Mouse (Mus musculus): ENCODE measurements around the gene Klhl33. TPM values are rescaled to one million over a fixed set of nuclear protein-coding genes. Genes with fewer than 3 reads are reported as not detected.

The Klhl33 gene
- polyA plus RNA-seq, 1 experiment = 0.26 TPM

GRCm38 (mm10) chr14:50862641-50863040 lies 34.7 kb downstream of the Klhl33 start:
- Histone ChIP-seq H3K4me3 (ENCODE audit: insufficient read depth, poor library complexity, severe bottlenecking) (no peak overlapping the region), H3K79me2 (ENCODE audit: control insufficient read depth, insufficient read depth) (no peaks in the 10 kb centered on the region), H3ac (ENCODE audit: control insufficient read depth, insufficient read length, low read depth) (no peak overlapping the region), H3K36me3 (ENCODE audit: control insufficient read depth, insufficient read depth) (peaks cover 47% of the 10 kb centered on the region), H3K27me3 (ENCODE audit: control insufficient read depth, insufficient read depth, insufficient read length) (no peaks in the 10 kb centered on the region), H3K79me3 (ENCODE audit: low read depth) (no peaks in the 10 kb centered on the region)
- TF ChIP-seq MYOD1 (IDR thresholded peaks at IDR 0.05; ENCODE audit: control insufficient read depth, insufficient read length, low read depth) (no peak), MAX (IDR thresholded peaks at IDR 0.05) (no peak), MYOG (IDR thresholded peaks at IDR 0.05; ENCODE audit: control insufficient read depth, extremely low read depth, insufficient read length) (no peak), USF1 (IDR thresholded peaks at IDR 0.05; ENCODE audit: low read depth) (no peak), CTCF (IDR thresholded peaks at IDR 0.05; ENCODE audit: control insufficient read depth, insufficient read depth, insufficient read length) (no peak), CEBPB (IDR thresholded peaks at IDR 0.05; ENCODE audit: low read depth) (no peak), FOSL1 (IDR thresholded peaks at IDR 0.05; ENCODE audit: insufficient read depth, low read length, poor library complexity, severe bottlenecking) (no peak)

- TF ChIP-seq MAX (IDR thresholded peaks at IDR 0.05) (no peak), FOSL1 (IDR thresholded peaks at IDR 0.05; ENCODE audit: insufficient read depth, low read length, poor library complexity, severe bottlenecking) (no peak), USF1 (IDR thresholded peaks at IDR 0.05; ENCODE audit: low read depth) (no peak), MYOG (IDR thresholded peaks at IDR 0.05; ENCODE audit: control insufficient read depth, extremely low read depth, insufficient read length) (no peak), CTCF (IDR thresholded peaks at IDR 0.05; ENCODE audit: control insufficient read depth, insufficient read depth, insufficient read length) (no peak), MYOD1 (IDR thresholded peaks at IDR 0.05; ENCODE audit: control insufficient read depth, insufficient read length, low read depth) (no peak), CEBPB (IDR thresholded peaks at IDR 0.05; ENCODE audit: low read depth) (no peak)
- Histone ChIP-seq H3K4me3 (ENCODE audit: insufficient read depth, poor library complexity, severe bottlenecking) (no peak overlapping the region), H3K79me3 (ENCODE audit: low read depth) (no peaks in the 10 kb centered on the region), H3K36me3 (ENCODE audit: control insufficient read depth, insufficient read depth) (peaks cover 47% of the 10 kb centered on the region), H3K79me2 (ENCODE audit: control insufficient read depth, insufficient read depth) (no peaks in the 10 kb centered on the region), H3ac (ENCODE audit: control insufficient read depth, insufficient read length, low read depth) (no peak overlapping the region), H3K27me3 (ENCODE audit: control insufficient read depth, insufficient read depth, insufficient read length) (no peaks in the 10 kb centered on the region)
Observed at GRCm38 (mm10) chr14:50855788-50856187, 41.5 kb downstream of the Klhl33 start.

Other genes with a start within 250 kb of the Klhl33 start
- gene Olfr747, start 204.3 kb downstream of the Klhl33 start, polyA plus RNA-seq (2012; fragmentation: generic; extraction: Trizol) = not detected
- not detected for gene Olfr748, start 190.1 kb downstream of the Klhl33 start, polyA plus RNA-seq (2012; fragmentation: generic; extraction: Trizol)
- not detected for gene Olfr749, start 152.4 kb downstream of the Klhl33 start, polyA plus RNA-seq (2012; fragmentation: generic; extraction: Trizol)
- gene Ttc5, start 112.0 kb downstream of the Klhl33 start, polyA plus RNA-seq (2012; fragmentation: generic; extraction: Trizol) = 19.7 TPM
- 1.6 TPM for gene Ccnb1ip1, start 89.8 kb downstream of the Klhl33 start, polyA plus RNA-seq (2012; fragmentation: generic; extraction: Trizol)
- gene Parp2, start 89.7 kb downstream of the Klhl33 start, polyA plus RNA-seq (2012; fragmentation: generic; extraction: Trizol) = 18.2 TPM
- gene Tep1, start 26.9 kb downstream of the Klhl33 start, polyA plus RNA-seq (2012; fragmentation: generic; extraction: Trizol) = 9.9 TPM
- gene Osgep, start 27.4 kb upstream of the Klhl33 start, polyA plus RNA-seq (2012; fragmentation: generic; extraction: Trizol) = 54.5 TPM
- 289 TPM for gene Apex1, start 27.5 kb upstream of the Klhl33 start, polyA plus RNA-seq (2012; fragmentation: generic; extraction: Trizol)
- gene Pip4p1, start 33.3 kb upstream of the Klhl33 start, polyA plus RNA-seq (2012; fragmentation: generic; extraction: Trizol) = 93.6 TPM
- gene Pnp, start 33.6 kb upstream of the Klhl33 start, polyA plus RNA-seq (2012; fragmentation: generic; extraction: Trizol) = 67.0 TPM
- 27.3 TPM for gene Gm49342, start 47.0 kb upstream of the Klhl33 start, polyA plus RNA-seq (2012; fragmentation: generic; extraction: Trizol)
- 0.29 TPM for gene Pnp2, start 58.5 kb upstream of the Klhl33 start, polyA plus RNA-seq (2012; fragmentation: generic; extraction: Trizol)
- gene Rnase10, start 110.2 kb upstream of the Klhl33 start, polyA plus RNA-seq (2012; fragmentation: generic; extraction: Trizol) = 0.19 TPM
- not detected for gene Rnase9, start 144.4 kb upstream of the Klhl33 start, polyA plus RNA-seq (2012; fragmentation: generic; extraction: Trizol)
- gene Rnase11, start 152.7 kb upstream of the Klhl33 start, polyA plus RNA-seq (2012; fragmentation: generic; extraction: Trizol) = not detected
- gene Rnase12, start 160.2 kb upstream of the Klhl33 start, polyA plus RNA-seq (2012; fragmentation: generic; extraction: Trizol) = not detected
- gene Olfr750, start 176.9 kb upstream of the Klhl33 start, polyA plus RNA-seq (2012; fragmentation: generic; extraction: Trizol) = not detected
- 14.5 TPM for gene Rnase4, start 193.6 kb upstream of the Klhl33 start, polyA plus RNA-seq (2012; fragmentation: generic; extraction: Trizol)
- 0.92 TPM for gene Ang, start 193.6 kb upstream of the Klhl33 start, polyA plus RNA-seq (2012; fragmentation: generic; extraction: Trizol)
- not detected for gene Eddm3b, start 216.9 kb upstream of the Klhl33 start, polyA plus RNA-seq (2012; fragmentation: generic; extraction: Trizol)
- not detected for gene Rnase6, start 226.4 kb upstream of the Klhl33 start, polyA plus RNA-seq (2012; fragmentation: generic; extraction: Trizol)
- gene Rnase1, start 249.3 kb upstream of the Klhl33 start, polyA plus RNA-seq (2012; fragmentation: generic; extraction: Trizol) = not detected